Mouse (Mus musculus) erythroblast, adult 5-6 weeks (primary cell): ENCODE data around the gene 4930518I15Rik. TPM values are rescaled to one million over a fixed set of nuclear protein-coding genes. Genes with fewer than 3 reads are reported as not detected.
"Not testable (repeated sequence)": the region's sequence is repeated elsewhere in the genome, so short reads cannot be mapped to it uniquely, and the experiment has no call there.

Experiments
- ATAC-seq: replicated peaks from 2 replicates; pipeline ENCODE4 v1.8.0; 2016; ENCODE audit warnings: moderate number of reproducible peaks, mild to moderate bottlenecking, moderate TSS enrichment, inconsistent platforms; ENCODE audit not compliant: poor library complexity, low FRiP score, severe bottlenecking
- total RNA-seq, 2 experiments: library from RNA; stranded (forward) in 1 of 2; stranded (reverse) in 1 of 2; fragments of 150-400 nt in 1 of 2; fragments of 200-764, 138-1000 nt in 1 of 2; gene quantifications; 2 replicates each; pipeline versions ENCODE4 v1.2.3 to v1.2.4; 2015 to 2017; ENCODE audit warnings: low replicate concordance in 2 of 2

4930518I15Rik gene
- total RNA-seq, 2 experiments from 2014 or later: 4.6 TPM; not detected in 1

GRCm38 (mm10) chr2:156850505-156850904 lies 7.2 kb downstream of the 4930518I15Rik start:
- no peak for ATAC-seq

DNA sequence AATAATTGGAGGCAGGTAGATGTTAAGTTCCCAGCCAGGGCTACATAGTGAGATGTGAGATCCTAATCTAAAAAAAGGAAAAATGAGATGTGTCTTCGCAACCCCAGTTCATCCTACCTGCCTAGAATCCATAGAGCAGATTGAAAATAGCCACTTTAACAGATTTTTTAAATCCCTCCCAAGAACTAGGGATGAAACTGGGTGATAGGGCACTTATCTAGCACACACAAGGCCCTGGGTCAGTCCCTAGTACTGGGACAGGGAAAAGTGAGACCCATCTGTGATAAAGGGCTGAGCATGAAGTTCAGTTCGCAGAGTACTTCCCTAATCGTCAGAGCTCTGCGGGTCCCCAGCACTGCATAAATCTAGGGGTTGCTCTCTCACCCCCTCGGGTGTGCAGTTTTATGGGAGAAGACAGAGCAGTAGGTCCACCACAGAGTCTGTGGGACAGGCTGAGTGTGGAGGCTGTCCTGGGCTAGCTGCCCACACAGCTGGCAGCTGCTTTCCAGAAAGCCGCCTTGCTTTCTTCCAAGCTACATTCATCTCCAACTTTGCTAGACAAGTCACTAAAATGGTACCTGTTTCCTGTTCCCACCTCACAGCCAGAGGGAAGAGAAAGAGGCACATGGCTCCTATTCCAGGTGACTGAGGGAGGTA lies 9.1 kb downstream of the 4930518I15Rik start:
- ATAC-seq: no peak

- no peak for ATAC-seq
Observed at GRCm38 (mm10) chr2:156847653-156848052, 10.1 kb downstream of the 4930518I15Rik start.

GRCm38 (mm10) chr2:156844715-156845114 lies 13.0 kb downstream of the 4930518I15Rik start:
- ATAC-seq: no peak

GRCm38 (mm10) chr2:156843331-156843730 lies 14.4 kb downstream of the 4930518I15Rik start:
- ATAC-seq: no peak

DNA sequence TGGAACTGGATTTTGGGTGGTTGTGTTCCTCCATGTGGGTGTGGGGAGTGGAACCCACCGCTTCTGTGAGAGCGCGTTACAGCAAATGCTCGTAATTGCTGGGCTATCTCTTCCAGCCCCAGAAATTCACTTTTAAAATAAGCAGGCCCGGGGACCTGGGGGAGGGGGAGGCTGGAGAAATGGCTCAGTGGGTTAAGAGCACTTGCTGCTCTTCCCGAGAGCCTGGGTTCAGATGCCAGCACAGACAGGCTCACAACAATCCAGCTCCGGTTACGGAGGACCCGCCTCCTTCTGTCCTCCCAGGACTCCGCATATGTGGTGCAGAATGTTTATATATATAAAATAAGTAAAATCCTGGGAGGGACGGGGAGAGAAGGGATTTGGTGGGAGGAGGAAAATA lies 15.0 kb downstream of the 4930518I15Rik start:
- ATAC-seq: no peak

DNA sequence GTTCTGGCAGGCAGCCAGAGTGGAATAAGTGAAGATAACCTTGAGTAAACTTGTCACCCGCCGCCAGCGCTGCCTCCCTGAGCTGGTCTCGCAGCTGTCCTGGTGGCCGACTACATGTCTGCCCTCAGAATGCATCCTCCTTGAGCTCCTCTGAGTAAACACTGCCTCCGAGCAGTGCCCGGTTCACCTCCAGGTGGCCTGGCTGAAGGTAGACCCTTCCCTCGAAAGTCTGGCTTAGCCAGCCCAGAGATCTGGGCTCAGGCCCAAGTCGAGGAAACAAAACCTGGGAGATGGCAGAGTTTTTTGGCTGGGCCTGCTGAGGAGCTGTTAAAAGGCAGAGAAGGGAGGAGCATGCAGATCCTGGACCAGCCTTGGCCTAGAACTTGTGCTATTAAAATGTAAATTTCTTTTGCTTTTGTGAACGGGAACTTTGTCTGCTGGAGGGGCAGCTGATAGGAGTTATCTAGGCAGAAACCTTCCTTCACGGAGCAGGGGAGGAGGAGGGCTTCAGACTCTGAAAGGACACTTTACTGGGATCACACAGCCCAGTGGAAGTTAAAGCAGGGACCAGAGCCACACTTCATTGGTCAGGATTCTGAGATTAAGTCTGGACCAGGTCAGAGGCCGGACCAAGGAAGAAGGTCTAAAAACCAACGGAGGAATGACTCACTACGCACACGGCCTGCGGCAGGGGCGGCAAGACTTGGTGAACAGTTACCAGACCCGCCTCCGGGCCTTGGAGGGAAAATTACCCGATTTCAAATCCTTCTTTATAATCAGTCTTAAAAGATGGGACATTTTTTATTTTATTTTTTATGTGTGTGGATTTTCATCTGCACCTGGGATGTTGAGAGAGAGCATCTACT lies 15.7 kb downstream of the 4930518I15Rik start:
- ATAC-seq: peak; percentile 51; the same call in 1 of the 2 replicates

DNA sequence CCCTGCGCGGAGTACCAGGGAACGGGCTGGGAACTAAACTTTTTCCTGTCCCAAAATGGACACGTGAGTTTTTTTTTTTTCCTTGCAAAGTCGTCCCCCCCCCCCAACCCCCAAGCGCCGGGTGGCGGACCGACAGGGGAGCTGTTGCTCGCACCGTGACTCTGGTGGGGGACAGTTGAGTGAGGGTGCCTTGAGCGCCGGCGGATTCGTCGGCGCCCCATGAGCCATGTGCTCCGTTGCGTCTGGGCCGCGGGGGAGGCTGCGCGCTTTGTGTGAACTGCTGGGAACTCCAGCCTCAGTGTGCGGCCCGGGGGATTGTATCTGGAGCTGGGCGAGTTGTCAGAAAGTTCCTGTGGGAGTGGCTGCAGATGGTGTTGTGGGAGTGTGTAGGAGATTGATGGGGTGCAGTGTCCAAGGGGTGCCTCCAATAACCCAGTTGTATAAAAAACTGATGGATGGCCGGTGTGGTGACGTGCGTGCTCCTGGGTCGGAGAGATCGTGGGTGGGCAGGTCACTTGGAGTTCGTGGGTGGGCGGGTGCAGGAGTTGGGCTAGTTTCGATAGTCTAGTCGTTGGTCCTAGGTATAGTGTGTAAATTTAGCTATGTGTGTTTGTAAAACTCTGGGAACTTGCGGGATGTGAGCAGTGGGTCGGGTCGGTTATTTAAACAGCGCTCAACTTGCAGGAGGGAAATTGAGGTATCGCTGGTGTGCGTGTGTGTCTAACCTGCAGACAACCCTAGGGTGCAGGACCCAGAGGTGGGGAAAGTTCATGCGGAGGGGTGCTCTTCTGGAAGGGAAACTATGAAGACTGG lies 16.5 kb downstream of the 4930518I15Rik start:
- no peak for ATAC-seq

- ATAC-seq: no peak
Observed at GRCm38 (mm10) chr2:156840301-156841027, 17.3 kb downstream of the 4930518I15Rik start.

- no peak for ATAC-seq
Observed at GRCm38 (mm10) chr2:156839319-156840191, 18.2 kb downstream of the 4930518I15Rik start, which contains the start of gene Tgif2. Gene Tgif2, plus strand, starts transcription at chr2:156840007.

DNA sequence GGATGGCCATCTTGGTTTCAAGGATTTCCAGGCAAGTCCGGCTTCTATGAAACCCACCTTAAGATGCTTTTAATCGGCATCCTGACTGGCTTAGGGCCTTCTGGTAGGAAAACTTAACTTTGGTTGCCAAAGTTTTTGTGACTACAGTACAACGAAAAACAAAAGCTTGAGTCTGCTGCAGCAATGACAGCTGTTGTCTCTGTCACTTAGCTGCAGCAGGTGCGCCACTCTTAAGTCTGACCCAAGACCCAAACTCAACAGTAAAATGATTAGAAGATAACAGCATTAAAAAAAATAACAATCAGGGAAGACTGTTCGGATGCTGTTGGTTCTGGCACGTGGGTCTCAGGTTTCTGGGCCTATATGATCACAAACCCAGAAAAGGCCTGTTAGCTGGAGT lies 18.9 kb downstream of the 4930518I15Rik start:
- ATAC-seq: no peak

DNA sequence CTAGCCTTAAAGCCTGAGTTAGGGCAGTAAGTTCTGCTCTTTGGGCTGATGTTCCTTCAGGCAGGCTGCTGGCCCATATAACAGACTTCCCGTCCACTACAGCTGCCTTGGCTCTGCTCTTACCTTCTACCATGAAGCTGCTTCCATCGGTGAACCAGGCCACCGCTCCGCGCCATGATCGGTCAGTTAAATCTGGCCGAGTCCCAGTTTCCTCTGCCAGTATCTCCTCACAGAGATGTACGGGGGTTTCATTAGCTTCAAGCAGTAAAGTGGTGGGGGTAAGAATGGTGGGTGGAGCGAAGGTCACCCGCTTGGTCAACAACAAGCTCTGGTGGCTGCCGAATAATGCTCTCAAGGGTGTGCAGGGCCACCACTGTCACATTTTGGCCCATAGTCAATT lies 23.4 kb downstream of the 4930518I15Rik start:
- no peak for ATAC-seq

GRCm38 (mm10) chr2:156825128-156825527 lies 32.6 kb downstream of the 4930518I15Rik start:
- ATAC-seq: not testable (repeated sequence)

GRCm38 (mm10) chr2:156816116-156816515 lies 41.6 kb downstream of the 4930518I15Rik start:
- no peak for ATAC-seq

DNA sequence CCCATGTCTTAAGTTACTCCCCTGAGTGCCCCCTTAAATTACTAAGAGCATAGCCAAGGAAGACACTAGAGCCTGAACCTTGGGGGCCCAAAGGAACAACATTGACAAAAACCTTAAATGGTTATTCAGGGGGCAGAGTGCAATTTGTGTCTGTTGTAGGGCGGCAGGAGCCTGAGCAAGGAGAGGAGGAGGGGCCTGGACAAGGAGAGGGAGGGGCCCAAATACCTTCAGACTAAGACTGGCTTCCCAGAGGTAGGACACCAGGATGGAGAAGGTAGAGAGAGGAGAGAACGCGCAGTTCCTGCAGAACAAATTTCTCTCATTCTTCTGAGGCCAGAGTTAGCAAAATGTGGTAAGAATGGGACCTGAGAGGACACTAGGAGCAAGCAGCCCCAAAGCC lies 42.3 kb downstream of the 4930518I15Rik start:
- ATAC-seq: no peak

DNA sequence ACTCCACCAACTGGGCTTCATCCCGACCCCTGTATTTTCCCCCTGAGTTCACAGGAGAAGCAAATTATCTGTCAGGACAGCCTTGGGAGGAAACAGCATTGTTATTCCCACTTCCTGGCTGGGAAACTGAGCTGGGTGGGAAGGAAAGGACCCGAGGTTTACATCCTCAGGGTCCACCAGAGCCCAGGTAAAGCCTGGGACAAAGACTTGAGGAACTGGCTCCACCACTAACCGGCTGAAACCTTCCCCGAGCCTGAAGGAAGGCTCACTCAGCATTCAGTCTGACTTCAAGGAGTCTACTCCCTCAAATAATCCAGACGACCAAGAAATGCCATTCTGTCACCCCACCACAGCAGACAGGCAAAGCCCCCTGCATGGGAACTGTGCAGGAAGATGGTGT lies 42.9 kb downstream of the 4930518I15Rik start:
- ATAC-seq: no peak

DNA sequence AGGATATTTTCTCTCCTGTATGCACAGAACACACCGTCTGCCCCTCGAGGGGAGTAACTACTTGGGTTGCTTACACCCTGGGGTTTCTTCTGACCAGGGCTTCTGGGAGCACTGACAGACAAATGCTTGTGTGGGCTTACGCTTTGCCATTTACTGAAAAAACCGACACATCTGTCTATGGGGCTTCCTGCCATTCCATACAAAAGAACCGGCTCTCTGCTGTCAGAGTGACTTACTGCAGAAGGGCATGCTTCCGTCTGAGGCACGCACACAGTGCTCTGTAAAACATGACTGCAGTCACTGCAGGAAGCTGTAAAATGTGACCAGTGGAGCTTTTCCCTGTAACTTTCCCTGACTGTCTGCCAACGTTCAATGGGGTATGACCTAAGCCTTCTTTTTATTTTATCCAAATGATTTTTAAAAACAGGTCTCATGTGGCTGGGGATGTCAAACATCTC lies 43.4 kb downstream of the 4930518I15Rik start:
- ATAC-seq: no peak

- ATAC-seq: no peak
Observed at GRCm38 (mm10) chr2:156811556-156811955, 46.2 kb downstream of the 4930518I15Rik start.

GRCm38 (mm10) chr2:156810716-156811115 lies 47.0 kb downstream of the 4930518I15Rik start:
- ATAC-seq: no peak
